Mouse (Mus musculus): ENCODE data around the gene Car10.

DNA sequence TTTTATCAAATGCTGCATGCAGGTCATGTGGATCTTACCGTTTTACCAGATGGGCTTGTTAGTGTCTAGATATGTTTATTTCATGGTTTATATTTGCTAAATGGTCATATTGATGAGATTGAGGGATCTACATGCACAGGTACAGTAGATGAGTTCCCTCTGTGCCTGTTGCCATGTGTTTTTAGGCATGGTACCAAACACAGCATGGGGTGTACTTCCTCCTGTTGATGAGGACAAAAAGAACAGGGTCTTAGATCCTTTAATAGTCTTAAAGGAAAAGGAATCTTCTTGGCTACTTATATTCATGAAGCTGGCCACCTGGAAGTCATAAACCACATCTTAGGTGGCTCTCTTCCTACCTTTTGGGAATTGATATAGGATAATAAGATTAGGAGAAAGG lies 43.9 kb downstream of the Car10 start:
- TF ChIP-seq POLR2A (IDR thresholded peaks at IDR 0.05; ENCODE audit: low read depth, low read length) (no peak), CTCF (IDR thresholded peaks at IDR 0.05; ENCODE audit: extremely low read depth, insufficient read length, insufficient replicate concordance, low read depth, low read length) (no peak)

Measured in small intestine, adult 2 months (tissue).